Mouse (Mus musculus): Measurements from ENCODE around the gene Gm9573.

- TF ChIP-seq POLR2A (IDR thresholded peaks at IDR 0.05; ENCODE audit: control insufficient read depth, extremely low read depth, insufficient read depth, low read length, poor library complexity) (no peak), CTCF (IDR thresholded peaks at IDR 0.05; ENCODE audit: borderline replicate concordance, control insufficient read depth, extremely low read depth, insufficient read depth, low read length, poor library complexity) (no peak)
These were observed 25.2 kb downstream of the Gm9573 start, which contains the start of gene Sfta2 for GRCm38 (mm10) chr17:35601249-35601648.
